Comparison of ENCODE assay signal across 31 mouse cellular contexts in genomic region chr12:5415806-5416205, GRCm38 (mm10). TPM values are rescaled to one million over a fixed set of nuclear protein-coding genes. Genes with fewer than 3 reads are reported as not detected.
DNase-seq lines count a peak whose midpoint lies in the region; ATAC-seq lines count a peak whose summit lies in the region.
"Had no signal": no experiment of that assay in that cellular context is flagged by ENCODE, and none has a peak within 500 bp of the region (broad histone marks: within the 10 kb centered on the region; RNA-seq: fewer than 3 reads in every experiment).

No protein-coding gene starts in this region.

- ATAC-seq in forebrain, embryonic 13.5 days: no peak
- ATAC-seq in forebrain, embryonic 11.5 days (replicated peaks; ENCODE audit: low FRiP score): no peak
- no peak for ATAC-seq in hindbrain, embryonic 15.5 days (ENCODE audit: low FRiP score, low read depth)
- ATAC-seq in neural tube, embryonic 15.5 days (ENCODE audit: low FRiP score): no peak
- ATAC-seq: lung, postnatal 0 days had no signal

- H3K36me3 ChIP-seq in forebrain, embryonic 13.5 days (ENCODE audit: poor library complexity, severe bottlenecking): no peaks in the 10 kb centered on the region
- H3K36me3 ChIP-seq in forebrain, embryonic 11.5 days (ENCODE audit: control insufficient read depth, insufficient read depth, low read length): no peaks in the 10 kb centered on the region
- no peaks in the 10 kb centered on the region for H3K36me3 ChIP-seq in hindbrain, embryonic 15.5 days
- H3K36me3 ChIP-seq in hindbrain, embryonic 10.5 days: no peaks in the 10 kb centered on the region
- no peaks in the 10 kb centered on the region for H3K36me3 ChIP-seq in neural tube, embryonic 15.5 days
- H3K36me3 ChIP-seq: embryonic facial prominence, embryonic 12.5 days; G1E; heart, embryonic 13.5 days; limb, embryonic 10.5 days; limb, embryonic 15.5 days; liver, embryonic 13.5 days; stomach, embryonic 15.5 days had no signal

- no peak for DNase-seq in forebrain, embryonic 11.5 days (ENCODE audit: low spot score)
- DNase-seq in hindbrain, embryonic 10.5 days (ENCODE audit: low spot score): no peak
- DNase-seq in neural tube, embryonic 10.5 days (ENCODE audit: extremely low spot score, low spot score): no peak
- DNase-seq in left cerebral cortex, postnatal 36 days (ENCODE audit: low spot score in 2 of 2): no peak
- DNase-seq: adrenal gland, adult 8-10 months; cerebellum, adult 8-10 months; cerebellum, postnatal 36 days; gastrocnemius, postnatal 10 days; heart, postnatal 10 days; kidney, adult 2 months; kidney, postnatal 36 days; layer of hippocampus, postnatal 36 days; liver, embryonic 13.5 days; lung, adult 18-20 months; lung, postnatal 4 days; right cerebral cortex, postnatal 25 days; thymus, adult 18-20 months; thymus, postnatal 25 days had no signal

- no peak overlapping the region for H3K4me3 ChIP-seq in forebrain, embryonic 13.5 days
- no peak overlapping the region for H3K4me3 ChIP-seq in forebrain, embryonic 11.5 days (ENCODE audit: low read depth, low read length)
- H3K4me3 ChIP-seq in hindbrain, embryonic 15.5 days: no peak overlapping the region
- no peak overlapping the region for H3K4me3 ChIP-seq in hindbrain, embryonic 10.5 days
- no peak overlapping the region for H3K4me3 ChIP-seq in neural tube, embryonic 15.5 days (replicated peaks)
- H3K4me3 ChIP-seq: embryonic facial prominence, embryonic 12.5 days; heart, embryonic 13.5 days; limb, embryonic 10.5 days; limb, embryonic 15.5 days; liver, embryonic 13.5 days; megakaryocyte, embryonic 14.5 days; stomach, embryonic 15.5 days had no signal

- H3K9me3 ChIP-seq in forebrain, embryonic 13.5 days (replicated peaks): no peaks in the 10 kb centered on the region
- no peaks in the 10 kb centered on the region for H3K9me3 ChIP-seq in forebrain, embryonic 11.5 days (ENCODE audit: control insufficient read depth, low read length)
- no peaks in the 10 kb centered on the region for H3K9me3 ChIP-seq in hindbrain, embryonic 15.5 days
- no peaks in the 10 kb centered on the region for H3K9me3 ChIP-seq in hindbrain, embryonic 10.5 days
- no peaks in the 10 kb centered on the region for H3K9me3 ChIP-seq in neural tube, embryonic 15.5 days (replicated peaks)
- H3K9me3 ChIP-seq: embryonic facial prominence, embryonic 12.5 days; heart, embryonic 13.5 days; limb, embryonic 10.5 days; limb, embryonic 15.5 days; liver, embryonic 13.5 days; megakaryocyte, embryonic 14.5 days; stomach, embryonic 15.5 days had no signal

- no peak overlapping the region for H3K9ac ChIP-seq in forebrain, embryonic 13.5 days
- no peak overlapping the region for H3K9ac ChIP-seq in forebrain, embryonic 11.5 days (ENCODE audit: low read length)
- no peak overlapping the region for H3K9ac ChIP-seq in hindbrain, embryonic 15.5 days
- no peak overlapping the region for H3K9ac ChIP-seq in neural tube, embryonic 15.5 days (replicated peaks)
- H3K9ac ChIP-seq: embryonic facial prominence, embryonic 12.5 days; heart, embryonic 13.5 days; limb, embryonic 15.5 days; liver, embryonic 13.5 days; stomach, embryonic 15.5 days had no signal

- H3K27ac ChIP-seq in forebrain, embryonic 13.5 days: no peak overlapping the region
- no peak overlapping the region for H3K27ac ChIP-seq in forebrain, embryonic 11.5 days (ENCODE audit: low read depth, low read length)
- no peak overlapping the region for H3K27ac ChIP-seq in hindbrain, embryonic 15.5 days (replicated peaks)
- H3K27ac ChIP-seq in hindbrain, embryonic 10.5 days: no peak overlapping the region
- 0 out of 2 replicates have a peak overlapping the region, but pooled peaks have one; percentile 7 for H3K27ac ChIP-seq in neural tube, embryonic 15.5 days (replicated peaks)
- H3K27ac ChIP-seq: embryonic facial prominence, embryonic 12.5 days; heart, embryonic 13.5 days; limb, embryonic 10.5 days; limb, embryonic 15.5 days; liver, embryonic 13.5 days; stomach, embryonic 15.5 days had no signal

- H3K27me3 ChIP-seq in forebrain, embryonic 13.5 days: no peaks in the 10 kb centered on the region
- H3K27me3 ChIP-seq in forebrain, embryonic 11.5 days (ENCODE audit: control insufficient read depth, insufficient read depth, low read length): no peaks in the 10 kb centered on the region
- H3K27me3 ChIP-seq in hindbrain, embryonic 15.5 days: no peaks in the 10 kb centered on the region
- no peaks in the 10 kb centered on the region for H3K27me3 ChIP-seq in hindbrain, embryonic 10.5 days (ENCODE audit: insufficient read depth, poor library complexity, severe bottlenecking)
- H3K27me3 ChIP-seq in neural tube, embryonic 15.5 days (replicated peaks): no peaks in the 10 kb centered on the region
- H3K27me3 ChIP-seq: embryonic facial prominence, embryonic 12.5 days; limb, embryonic 15.5 days; liver, embryonic 13.5 days; megakaryocyte, embryonic 14.5 days; stomach, embryonic 15.5 days had no signal

- H3K4me2 ChIP-seq in forebrain, embryonic 13.5 days: peak overlapping the region; percentile 19
- no peak overlapping the region for H3K4me2 ChIP-seq in forebrain, embryonic 11.5 days (ENCODE audit: low read depth, low read length, severe bottlenecking)
- peak overlapping the region; percentile 11; the same call in 1 of the 2 replicates for H3K4me2 ChIP-seq in hindbrain, embryonic 15.5 days
- no peak overlapping the region for H3K4me2 ChIP-seq in neural tube, embryonic 15.5 days
- H3K4me2 ChIP-seq: embryonic facial prominence, embryonic 12.5 days; heart, embryonic 13.5 days; limb, embryonic 15.5 days; liver, embryonic 13.5 days; stomach, embryonic 15.5 days had no signal

- intact Hi-C loops in left cerebral cortex, postnatal 36 days (cut with DNase I): no loop called here

- 5% methylated on average over 3 of the region's 3 CpGs for WGBS in forebrain, embryonic 13.5 days
- WGBS in forebrain, embryonic 11.5 days: 25% methylated on average over 3 of the region's 3 CpGs
- WGBS in hindbrain, embryonic 15.5 days: 15% methylated on average over 3 of the region's 3 CpGs
- 55% methylated on average over 3 of the region's 3 CpGs for WGBS in hindbrain, embryonic 10.5 days
- WGBS in neural tube, embryonic 15.5 days: 25% methylated on average over 3 of the region's 3 CpGs

- peaks cover 24% of the 10 kb centered on the region for H3K4me1 ChIP-seq in forebrain, embryonic 13.5 days
- no peaks in the 10 kb centered on the region; the same call in 1 of the 2 replicates for H3K4me1 ChIP-seq in forebrain, embryonic 11.5 days (replicated peaks; ENCODE audit: control insufficient read depth, insufficient read depth, low read length)
- peaks cover 7% of the 10 kb centered on the region for H3K4me1 ChIP-seq in hindbrain, embryonic 15.5 days (replicated peaks)
- H3K4me1 ChIP-seq in hindbrain, embryonic 10.5 days (replicated peaks): peaks cover 6% of the 10 kb centered on the region
- H3K4me1 ChIP-seq in neural tube, embryonic 15.5 days: peaks cover 13% of the 10 kb centered on the region
- H3K4me1 ChIP-seq: liver, embryonic 13.5 days; megakaryocyte, embryonic 14.5 days; stomach, embryonic 15.5 days had no signal

RNA-seq across cellular contexts. Expression of gene Klhl29, which starts 40.3 kb away (rescaled TPM):
- polyA plus RNA-seq in forebrain, embryonic 13.5 days (2015; fragmentation: Nextera tagmentation; extraction: Ambion mirVana): 3.5 TPM in 2 replicates
- polyA plus RNA-seq in forebrain, embryonic 11.5 days (2014; fragmentation: Nextera tagmentation; extraction: Ambion mirVana): 3.8 and 4.0 TPM in 2 replicates
- 4.2 and 4.8 TPM in 2 replicates for polyA plus RNA-seq in hindbrain, embryonic 15.5 days (2015; fragmentation: Nextera tagmentation; extraction: Ambion mirVana)
- 1.4 and 1.8 TPM in 2 replicates for polyA plus RNA-seq in hindbrain, embryonic 10.5 days (2016; fragmentation: Nextera tagmentation; extraction: Ambion mirVana)
- polyA plus RNA-seq in neural tube, embryonic 15.5 days (2015; fragmentation: Nextera tagmentation; extraction: Ambion mirVana): 2.8 and 3.9 TPM in 2 replicates
- total RNA-seq in left cerebral cortex, postnatal 36 days (2021): 10 to 100 TPM; 39.8 to 51.9 TPM
- total RNA-seq: hematopoietic stem cell, adult 5-6 weeks; monocyte, adult 5-6 weeks had no signal
- polyA plus RNA-seq: G1E had no signal

Comparison
In these comparisons a context has a peak if more than half of its experiments do, and no peak if none do; other contexts are left out.
1. H3K4me2 ChIP-seq: peak in forebrain, embryonic 13.5 days (single experiment) and hindbrain, embryonic 15.5 days (single experiment); none in forebrain, embryonic 11.5 days (single experiment) and neural tube, embryonic 15.5 days (single experiment).